ENCODE assay signal across 9 mouse cellular contexts in the genomic region with DNA sequence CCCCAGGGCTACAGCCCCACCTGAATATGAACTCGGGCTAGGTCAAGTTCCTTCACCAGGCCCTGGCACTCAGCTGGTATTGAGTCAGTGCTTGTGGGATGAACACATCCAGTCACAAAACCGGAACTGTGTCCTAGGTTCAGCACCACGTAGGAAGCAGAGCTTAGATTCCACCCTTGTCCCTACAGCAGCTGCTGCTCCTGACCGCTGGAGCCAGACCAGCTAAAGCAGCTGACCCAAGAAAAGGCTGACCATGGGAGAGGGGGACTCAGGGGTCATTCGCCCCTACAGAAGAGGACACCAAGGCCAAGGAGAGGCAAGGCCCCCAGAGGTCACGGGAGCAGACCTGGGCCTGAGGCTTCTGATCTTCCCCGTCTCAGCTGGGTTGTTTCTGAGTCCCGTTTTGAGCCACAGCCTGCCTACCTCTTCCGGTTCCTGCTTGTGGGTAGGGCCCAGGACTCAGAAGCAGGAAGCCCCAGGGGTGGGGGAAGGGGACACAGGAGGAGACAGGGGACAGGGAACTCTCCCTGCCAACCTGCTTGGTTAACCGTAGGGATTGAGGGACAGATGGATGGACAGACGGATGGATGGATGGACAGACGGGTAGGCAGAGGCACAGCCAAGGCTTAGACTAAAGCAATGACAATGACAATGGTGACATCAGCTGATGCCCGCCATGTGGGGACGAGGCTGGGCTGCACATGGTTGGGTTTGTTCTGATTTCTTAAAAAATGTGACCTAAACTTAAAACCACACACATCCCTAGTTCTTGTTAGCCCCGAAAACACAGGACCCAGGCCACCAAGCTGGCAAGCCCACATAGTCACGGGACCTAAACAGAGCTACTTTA. TPM values are rescaled to one million over a fixed set of nuclear protein-coding genes. Genes with fewer than 3 reads are reported as not detected.
A peak's percentile ranks its signal among the peaks of the same experiment; 100 is the strongest.
DNase-seq lines count a peak whose midpoint lies in the region; ATAC-seq and TF ChIP-seq lines count a peak whose summit lies in the region.
"Had no signal": no experiment of that assay in that cellular context is flagged by ENCODE, and none has a peak within 500 bp of the region (broad histone marks: within the 10 kb centered on the region; RNA-seq: fewer than 3 reads in every experiment).

No protein-coding gene starts in this region.

- no peak for TF ChIP-seq POLR2A in bone marrow macrophage, adult 2 months (IDR thresholded peaks at IDR 0.05; ENCODE audit: borderline replicate concordance, low read depth, low read length)

- H3K27ac ChIP-seq in heart, embryonic 12.5 days (ENCODE audit: poor library complexity, severe bottlenecking): no peak overlapping the region
- H3K27ac ChIP-seq in bone marrow macrophage, adult 2 months (ENCODE audit: insufficient read depth, low read depth, low read length): peak overlapping the region; percentile 99
- peak overlapping the region; percentile 32 for H3K27ac ChIP-seq in kidney, postnatal 0 days

- WGBS in heart, embryonic 12.5 days: 81% methylated on average over 16 of the region's 16 CpGs
- WGBS in kidney, postnatal 0 days: 59% methylated on average over 16 of the region's 16 CpGs

- no peak for TF ChIP-seq CTCF in bone marrow macrophage, adult 2 months (IDR thresholded peaks at IDR 0.05; ENCODE audit: low read depth, low read length)
- TF ChIP-seq CTCF in kidney, postnatal 0 days (IDR thresholded peaks at IDR 0.05; ENCODE audit: low read depth): no peak

- H3K4me3 ChIP-seq in heart, embryonic 12.5 days: no peak overlapping the region
- peak overlapping the region; percentile 79 for H3K4me3 ChIP-seq in bone marrow macrophage, adult 2 months (ENCODE audit: insufficient read depth, low read length)
- no peak overlapping the region for H3K4me3 ChIP-seq in kidney, postnatal 0 days (replicated peaks; ENCODE audit: low read depth, low read length)
- H3K4me3 ChIP-seq in megakaryocyte, embryonic 14.5 days (replicated peaks): peak overlapping the region; percentile 92

- ATAC-seq in heart, embryonic 12.5 days (ENCODE audit: insufficient number of reproducible peaks, low FRiP score): no peak
- peak; percentile 35 for ATAC-seq in kidney, postnatal 0 days (replicated peaks; ENCODE audit: low FRiP score, low read depth)

- peak; percentile 98 for DNase-seq in heart, adult 11 months
- DNase-seq in kidney, postnatal 0 days (ENCODE audit: low spot score): no peak
- DNase-seq in thymus, postnatal 4 days: peak; percentile 87
- DNase-seq in frontal cortex, postnatal 25 days (ENCODE audit: low spot score in 2 of 2): no peak
- no peak for DNase-seq in urinary bladder, adult 2 months (ENCODE audit: low spot score)

- no peaks in the 10 kb centered on the region for H3K9me3 ChIP-seq in heart, embryonic 12.5 days (replicated peaks)
- H3K9me3 ChIP-seq in kidney, postnatal 0 days (replicated peaks; ENCODE audit: low read length): no peaks in the 10 kb centered on the region
- no peaks in the 10 kb centered on the region for H3K9me3 ChIP-seq in megakaryocyte, embryonic 14.5 days
- H3K9me3 ChIP-seq: G1E had no signal

- no peak overlapping the region for H3K4me2 ChIP-seq in heart, embryonic 12.5 days
- no peak overlapping the region for H3K4me2 ChIP-seq in kidney, postnatal 0 days (ENCODE audit: low read length)

- H3K27me3 ChIP-seq in heart, embryonic 12.5 days (replicated peaks): no peaks in the 10 kb centered on the region
- no peaks in the 10 kb centered on the region for H3K27me3 ChIP-seq in kidney, postnatal 0 days (ENCODE audit: insufficient read depth, low read length)
- no peaks in the 10 kb centered on the region for H3K27me3 ChIP-seq in megakaryocyte, embryonic 14.5 days (replicated peaks)

- H3K36me3 ChIP-seq in heart, embryonic 12.5 days: peaks cover 40% of the 10 kb centered on the region
- H3K36me3 ChIP-seq in kidney, postnatal 0 days (ENCODE audit: insufficient read depth, low read length): 0 out of 2 replicates have a peak, but pooled peaks cover 3% of the 10 kb centered on the region
- peaks cover 64% of the 10 kb centered on the region for H3K36me3 ChIP-seq in megakaryocyte, embryonic 14.5 days (replicated peaks; ENCODE audit: low read length)

- no peak overlapping the region for H3K9ac ChIP-seq in heart, embryonic 12.5 days
- H3K9ac ChIP-seq in kidney, postnatal 0 days (ENCODE audit: low read depth, low read length): 0 out of 2 replicates have a peak overlapping the region, but pooled peaks have one; percentile 14

- H3K4me1 ChIP-seq in heart, embryonic 12.5 days (replicated peaks): peaks cover 42% of the 10 kb centered on the region
- peaks cover 54% of the 10 kb centered on the region for H3K4me1 ChIP-seq in bone marrow macrophage, adult 2 months (ENCODE audit: control insufficient read depth, insufficient read depth, low read length)
- peaks cover 23% of the 10 kb centered on the region for H3K4me1 ChIP-seq in kidney, postnatal 0 days (replicated peaks; ENCODE audit: insufficient read depth, low read length)
- peaks cover 95% of the 10 kb centered on the region for H3K4me1 ChIP-seq in megakaryocyte, embryonic 14.5 days

RNA-seq across cellular contexts. Expression of a gene that starts 4.4 kb away (rescaled TPM):
- 10.4 and 11.5 TPM in 2 replicates for polyA plus RNA-seq in heart, embryonic 12.5 days (2016; fragmentation: Nextera tagmentation; extraction: Ambion mirVana)
- polyA plus RNA-seq in bone marrow macrophage, adult 2 months (2012; ENCODE audit: insufficient read depth, insufficient read length, missing spikeins): 13.5 and 19.6 TPM in 2 replicates
- 11.2 and 12.6 TPM in 2 replicates for polyA plus RNA-seq in kidney, postnatal 0 days (2015; fragmentation: Nextera tagmentation; extraction: Ambion mirVana)
- polyA plus RNA-seq in megakaryocyte, embryonic 14.5 days (2012; ENCODE audit: insufficient read depth, low replicate concordance): not detected in 2 replicates
- polyA plus RNA-seq in urinary bladder, adult 2 months (2012; rRNA removed): not detected in 2 replicates
- polyA plus RNA-seq: G1E had no signal

RNA-seq across cellular contexts. Expression of a gene that starts 25.0 kb away (rescaled TPM):
- 216 and 235 TPM in 2 replicates for polyA plus RNA-seq in heart, embryonic 12.5 days (2016; fragmentation: Nextera tagmentation; extraction: Ambion mirVana)
- 132 and 166 TPM in 2 replicates for polyA plus RNA-seq in bone marrow macrophage, adult 2 months (2012; ENCODE audit: insufficient read depth, insufficient read length, missing spikeins)
- polyA plus RNA-seq in kidney, postnatal 0 days (2015; fragmentation: Nextera tagmentation; extraction: Ambion mirVana): 256 and 262 TPM in 2 replicates
- 314 and 1,236 TPM in 2 replicates for polyA plus RNA-seq in megakaryocyte, embryonic 14.5 days (2012; ENCODE audit: insufficient read depth, low replicate concordance)
- polyA plus RNA-seq in urinary bladder, adult 2 months (2012; rRNA removed): 111 and 152 TPM in 2 replicates

RNA-seq across cellular contexts. Expression of a gene that starts 31.9 kb away (rescaled TPM):
- polyA plus RNA-seq in heart, embryonic 12.5 days (2016; fragmentation: Nextera tagmentation; extraction: Ambion mirVana): 14.2 and 16.8 TPM in 2 replicates
- 109 and 122 TPM in 2 replicates for polyA plus RNA-seq in bone marrow macrophage, adult 2 months (2012; ENCODE audit: insufficient read depth, insufficient read length, missing spikeins)
- 13.0 and 22.2 TPM in 2 replicates for polyA plus RNA-seq in kidney, postnatal 0 days (2015; fragmentation: Nextera tagmentation; extraction: Ambion mirVana)
- polyA plus RNA-seq in megakaryocyte, embryonic 14.5 days (2012; ENCODE audit: insufficient read depth, low replicate concordance): 372 and 610 TPM in 2 replicates
- polyA plus RNA-seq in urinary bladder, adult 2 months (2012; rRNA removed): 57.1 and 69.7 TPM in 2 replicates

RNA-seq across cellular contexts. Expression of a gene that starts 32.8 kb away (rescaled TPM):
- 46.6 and 48.3 TPM in 2 replicates for polyA plus RNA-seq in heart, embryonic 12.5 days (2016; fragmentation: Nextera tagmentation; extraction: Ambion mirVana)
- polyA plus RNA-seq in bone marrow macrophage, adult 2 months (2012; ENCODE audit: insufficient read depth, insufficient read length, missing spikeins): 129 and 138 TPM in 2 replicates
- 64.6 and 65.2 TPM in 2 replicates for polyA plus RNA-seq in kidney, postnatal 0 days (2015; fragmentation: Nextera tagmentation; extraction: Ambion mirVana)
- polyA plus RNA-seq in megakaryocyte, embryonic 14.5 days (2012; ENCODE audit: insufficient read depth, low replicate concordance): 164 and 173 TPM in 2 replicates
- 46.0 and 48.4 TPM in 2 replicates for polyA plus RNA-seq in urinary bladder, adult 2 months (2012; rRNA removed)

Comparison
In these comparisons a context has a peak if more than half of its experiments do, and no peak if none do; other contexts are left out.
1. DNase-seq: peak in heart, adult 11 months (single experiment) and thymus, postnatal 4 days (single experiment); none in kidney, postnatal 0 days (single experiment), frontal cortex, postnatal 25 days (0 of 2) and urinary bladder, adult 2 months (single experiment).
2. H3K4me3 ChIP-seq: peak in bone marrow macrophage, adult 2 months (single experiment) and megakaryocyte, embryonic 14.5 days (single experiment); none in heart, embryonic 12.5 days (single experiment) and kidney, postnatal 0 days (single experiment).
3. RNA of a gene that starts 4.4 kb away (polyA plus RNA-seq): 13.5 to 19.6 TPM in bone marrow macrophage, adult 2 months, 10.4 to 11.5 TPM in heart, embryonic 12.5 days and 11.2 to 12.6 TPM in kidney, postnatal 0 days; not detected in megakaryocyte, embryonic 14.5 days and not detected in urinary bladder, adult 2 months; every median in the first group is over 10 times any median in the second.